Mouse (Mus musculus) adrenal gland, postnatal 4 days (tissue): ENCODE data around the gene Nrp2. TPM values are rescaled to one million over a fixed set of nuclear protein-coding genes. Genes with fewer than 3 reads are reported as not detected.

Experiments used
- DNase-seq, 2 experiments: peaks; one replicate each; pipeline ENCODE4 v3.0.0; 2021 to 2022; ENCODE audit warnings: low spot score in 2 of 2, mixed read lengths in 2 of 2
- total RNA-seq, 2 experiments: library from RNA; stranded (reverse); gene quantifications; 2 replicates each; pipeline ENCODE4 v1.2.3; 2021

Nrp2 gene
- total RNA-seq, 2 experiments from 2014 or later, result 42.5 to 51.6 TPM

DNA sequence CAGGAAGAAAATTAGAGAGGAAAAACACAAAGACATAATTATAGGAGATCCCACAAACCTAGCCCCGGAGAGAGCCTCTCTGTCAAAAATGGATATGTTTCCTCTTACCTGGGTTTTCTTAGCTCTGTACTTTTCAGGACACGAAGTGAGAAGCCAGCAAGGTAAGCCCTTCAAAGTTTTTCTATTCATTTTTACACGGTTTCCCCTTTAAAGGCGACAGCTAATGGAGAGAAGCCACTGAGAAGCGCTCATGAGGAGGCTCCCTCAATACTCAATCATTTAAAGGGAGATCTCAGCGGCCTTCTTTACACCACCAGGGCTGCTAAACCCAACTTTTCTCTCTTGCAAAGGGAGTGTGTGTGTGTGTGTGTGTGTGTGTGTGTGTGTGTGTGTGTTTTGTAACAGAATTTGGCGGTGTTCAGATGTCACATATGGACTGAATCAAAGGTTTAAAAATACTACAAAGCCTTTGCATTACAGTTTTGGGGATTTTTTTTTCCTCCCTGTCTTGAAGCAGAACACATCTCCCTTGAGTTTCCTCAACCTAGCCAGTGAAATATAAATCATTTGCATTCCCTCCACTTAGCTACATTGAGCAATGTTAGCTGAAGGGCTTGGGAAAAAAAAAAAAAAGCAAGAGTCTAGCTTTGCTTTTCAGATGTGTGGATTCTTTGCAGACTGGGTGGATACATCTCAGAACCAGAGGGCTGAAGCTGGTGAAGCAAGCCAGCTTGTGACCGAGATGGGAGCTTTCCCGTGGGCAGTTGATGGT is 1.2 kb downstream of the Nrp2 start:
- DNase-seq, result no peak

GRCm38 (mm10) chr1:62704889-62705516 is 1.9 kb downstream of the Nrp2 start:
- DNase-seq, result no peak

DNA sequence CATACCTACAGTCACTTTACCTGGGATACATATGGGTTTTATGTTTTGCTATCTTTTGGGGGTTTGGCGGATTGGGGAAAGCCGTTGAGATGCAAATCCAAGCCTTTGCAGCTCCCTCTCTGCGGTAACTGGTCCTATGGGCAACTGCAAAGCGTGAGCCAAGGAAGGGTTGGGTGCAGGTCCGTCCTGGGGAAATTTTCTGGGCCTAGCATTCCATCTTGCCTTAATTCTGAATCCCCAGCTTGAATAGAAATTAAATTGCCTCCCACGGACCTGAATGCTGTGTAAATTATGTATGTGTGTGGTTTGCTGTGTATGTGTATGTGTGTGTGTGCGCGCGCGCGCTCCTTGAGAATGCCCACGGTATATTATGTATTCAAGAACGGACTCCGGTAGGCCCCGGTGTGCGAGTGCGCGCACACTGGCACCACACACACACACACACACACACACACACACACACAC is 2.5 kb downstream of the Nrp2 start:
- no peak for DNase-seq

DNA sequence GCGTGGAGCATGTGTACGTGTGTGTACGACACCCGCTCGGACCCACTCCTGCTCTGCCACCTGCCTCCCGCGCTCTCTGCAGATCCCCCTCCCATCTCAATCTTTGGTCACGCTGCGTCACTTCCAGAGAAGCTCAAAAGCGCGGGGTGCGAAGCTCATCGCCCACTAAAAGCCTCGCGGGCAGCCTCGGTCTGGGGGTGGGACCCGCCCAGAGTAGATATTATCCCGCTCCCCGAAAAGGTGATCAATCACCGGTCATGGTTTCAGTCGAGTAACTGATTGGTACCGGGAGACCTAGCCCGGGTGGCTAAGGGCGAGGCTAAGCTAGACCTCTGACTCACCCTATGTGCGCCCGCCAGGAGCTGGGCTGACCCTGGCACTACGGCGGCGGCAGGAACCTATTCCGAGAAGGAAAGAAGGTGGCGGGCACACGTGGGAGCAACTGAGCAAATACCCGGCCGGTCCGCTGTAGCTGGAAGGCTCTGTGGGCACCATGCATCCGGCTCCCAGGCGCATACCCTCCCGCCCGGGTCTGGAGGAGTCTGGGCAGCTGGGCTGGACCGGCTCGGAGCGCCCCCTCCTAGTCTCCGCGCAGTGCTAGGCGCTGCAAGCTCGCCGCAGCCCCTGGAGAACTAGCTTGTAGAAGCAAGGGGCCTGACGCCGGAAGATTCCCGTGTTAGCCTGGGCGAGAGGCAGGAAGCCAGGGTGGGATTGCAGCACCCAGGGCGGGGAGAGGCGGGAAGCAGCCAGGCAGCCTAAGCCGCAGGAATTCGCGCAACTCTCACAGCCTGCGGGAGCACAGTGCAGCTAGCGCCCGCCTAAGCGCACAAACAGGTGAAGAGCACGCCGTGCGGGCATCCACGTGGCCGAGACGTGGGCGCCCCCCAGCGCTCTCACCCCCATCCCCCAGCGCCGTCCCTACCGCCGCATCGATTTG is 3.3 kb downstream of the Nrp2 start:
- DNase-seq, result no peak

DNA sequence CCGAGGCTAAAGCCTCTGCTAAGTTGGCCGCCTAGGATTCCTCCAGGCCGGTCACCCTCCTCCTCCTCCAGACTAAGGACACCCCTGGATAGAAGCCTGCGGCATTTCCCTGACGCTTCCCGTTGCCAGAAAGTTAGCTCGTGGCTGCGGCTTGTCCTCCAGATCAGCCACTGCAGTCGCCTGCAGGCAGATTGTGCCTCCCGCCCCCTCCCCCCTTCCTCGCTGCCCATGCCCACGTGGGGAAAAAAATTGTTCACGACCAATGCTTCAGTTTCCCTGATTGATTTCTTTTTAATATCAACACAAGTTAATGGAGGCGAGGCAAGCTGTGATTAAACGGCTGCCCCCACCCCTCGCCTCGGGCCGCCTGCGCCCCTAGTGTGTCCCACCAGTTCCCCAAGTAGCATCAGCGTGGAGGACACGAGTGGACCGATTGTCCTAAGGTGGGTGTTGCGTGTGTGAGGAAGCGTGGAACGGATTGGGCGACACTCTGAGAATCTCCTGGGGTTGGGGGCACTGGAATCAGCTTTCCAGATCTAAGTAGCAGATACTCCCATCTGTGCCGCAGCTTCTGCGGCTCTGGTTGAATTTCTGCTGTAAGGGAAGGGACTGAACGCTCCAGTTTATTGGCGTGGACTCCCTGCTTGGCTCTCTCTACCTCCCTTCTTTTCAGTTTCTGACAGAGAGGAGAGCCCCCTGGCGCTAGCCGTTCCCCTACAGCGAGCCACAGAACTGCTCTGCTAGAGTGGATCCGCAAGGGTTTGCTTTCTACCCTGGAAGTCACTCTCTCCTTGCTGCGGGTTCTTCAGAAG is 4.2 kb downstream of the Nrp2 start:
- DNase-seq, result no peak

DNA sequence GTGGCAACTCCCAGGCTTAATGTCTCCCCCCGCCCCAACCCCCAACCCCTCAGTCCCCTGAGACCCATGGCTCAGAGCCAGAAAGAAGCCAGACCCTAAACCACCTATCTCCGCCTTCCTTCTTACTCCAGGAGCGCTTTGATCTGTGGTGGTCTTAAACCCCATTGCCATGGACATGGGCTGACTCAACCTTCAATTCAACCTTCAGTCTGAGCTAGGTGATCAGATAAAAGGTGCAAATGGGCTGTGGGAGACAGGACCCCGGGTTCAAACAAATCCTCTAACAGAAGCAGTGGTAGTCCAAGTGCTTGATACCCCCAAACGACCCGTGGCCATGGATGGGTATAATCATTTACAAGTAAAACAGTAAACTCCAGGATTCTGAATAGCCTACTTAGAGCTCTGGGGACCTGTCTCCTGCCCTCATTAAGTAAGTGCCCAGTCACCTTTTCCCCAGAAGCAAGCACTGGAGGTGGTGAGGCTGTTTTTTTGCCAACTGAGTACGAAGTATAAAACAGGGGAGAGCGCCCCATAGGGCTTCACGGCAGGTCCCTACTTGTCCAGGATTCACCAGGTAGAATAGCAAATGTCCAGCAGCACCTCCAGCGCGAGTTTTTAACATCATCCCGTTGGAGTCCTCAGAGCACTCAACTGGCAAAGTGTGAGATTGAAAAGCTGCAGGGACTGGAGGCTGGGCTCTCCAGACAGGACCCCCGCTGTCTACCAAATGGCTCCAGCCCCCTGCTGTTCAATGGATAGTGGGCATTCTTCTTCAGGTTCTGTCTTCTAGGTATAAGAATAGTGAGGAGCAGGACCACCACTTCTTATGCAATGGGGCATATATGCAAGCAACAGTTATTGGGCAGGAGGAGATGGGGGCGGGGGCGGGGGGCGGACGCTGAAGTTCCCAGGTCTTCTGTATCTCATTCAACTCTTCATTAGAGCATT is 5.1 kb downstream of the Nrp2 start:
- no peak for DNase-seq

DNA sequence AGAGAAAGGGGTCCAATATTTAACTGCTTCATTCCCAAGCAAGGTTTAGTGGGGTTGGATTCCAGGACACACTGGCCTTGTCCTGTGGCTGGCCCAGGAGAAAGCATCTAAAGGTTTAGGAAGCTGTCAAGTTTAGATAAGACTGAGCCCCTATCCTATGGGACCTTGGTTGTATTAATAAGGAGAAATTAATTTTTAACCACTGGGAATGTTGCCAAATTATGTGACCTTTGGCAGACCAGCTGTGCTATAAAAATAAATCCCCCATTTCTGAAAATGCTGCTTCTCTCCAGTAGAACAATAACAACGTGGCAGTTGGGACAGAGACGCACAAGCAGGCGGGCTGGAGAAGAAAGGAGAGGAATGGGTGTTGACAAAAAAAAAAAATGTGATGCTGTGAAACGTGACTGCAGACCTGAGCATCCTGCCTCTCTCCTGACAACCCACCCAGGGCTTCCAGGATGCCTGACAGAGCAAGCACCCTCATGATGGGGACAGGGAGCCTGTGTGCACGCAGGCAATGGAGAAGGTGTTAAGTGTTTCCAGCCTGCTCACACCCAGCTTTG is 6.8 kb downstream of the Nrp2 start:
- no peak for DNase-seq

GRCm38 (mm10) chr1:62713021-62713676 is 10.1 kb downstream of the Nrp2 start:
- no peak for DNase-seq

DNA sequence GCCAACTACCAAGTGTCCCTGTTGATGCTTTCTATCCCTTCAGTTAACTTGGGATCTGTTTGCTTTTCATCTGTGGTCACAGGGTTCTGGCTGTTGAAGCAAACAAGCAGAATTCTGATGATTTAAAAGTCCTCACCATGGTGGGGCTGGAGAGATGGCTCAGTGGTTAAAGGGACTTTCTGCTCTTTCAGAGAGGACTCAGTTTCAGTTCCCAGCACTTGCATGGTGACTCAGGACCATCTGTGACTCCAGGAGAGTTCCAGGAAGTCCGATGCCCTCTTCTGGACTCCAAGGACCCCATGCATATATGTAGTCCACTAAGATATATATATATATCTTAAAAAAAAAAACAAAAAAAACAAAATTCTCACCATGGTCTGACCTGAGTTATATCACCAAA is 11.9 kb downstream of the Nrp2 start:
- no peak for DNase-seq

DNA sequence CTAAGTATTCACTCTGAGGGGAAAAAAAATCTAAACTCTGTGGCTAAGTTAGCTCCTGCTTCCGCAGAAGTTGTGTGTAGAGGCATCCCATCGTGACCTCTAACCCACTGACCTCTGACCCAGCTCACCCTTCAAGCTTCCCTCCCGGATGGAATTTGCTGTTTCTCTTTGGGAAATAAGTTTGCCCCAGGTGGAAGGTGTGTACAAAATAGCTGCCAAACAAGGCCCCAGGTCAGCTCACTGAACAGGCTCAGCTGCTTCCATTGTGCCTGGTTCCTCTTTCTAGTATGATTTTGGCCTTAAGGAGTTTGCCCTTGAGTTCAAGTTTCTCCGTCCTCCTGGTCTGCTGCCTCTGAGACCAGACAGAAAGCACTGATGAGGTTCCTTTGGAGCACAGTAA is 12.6 kb downstream of the Nrp2 start:
- no peak for DNase-seq

DNA sequence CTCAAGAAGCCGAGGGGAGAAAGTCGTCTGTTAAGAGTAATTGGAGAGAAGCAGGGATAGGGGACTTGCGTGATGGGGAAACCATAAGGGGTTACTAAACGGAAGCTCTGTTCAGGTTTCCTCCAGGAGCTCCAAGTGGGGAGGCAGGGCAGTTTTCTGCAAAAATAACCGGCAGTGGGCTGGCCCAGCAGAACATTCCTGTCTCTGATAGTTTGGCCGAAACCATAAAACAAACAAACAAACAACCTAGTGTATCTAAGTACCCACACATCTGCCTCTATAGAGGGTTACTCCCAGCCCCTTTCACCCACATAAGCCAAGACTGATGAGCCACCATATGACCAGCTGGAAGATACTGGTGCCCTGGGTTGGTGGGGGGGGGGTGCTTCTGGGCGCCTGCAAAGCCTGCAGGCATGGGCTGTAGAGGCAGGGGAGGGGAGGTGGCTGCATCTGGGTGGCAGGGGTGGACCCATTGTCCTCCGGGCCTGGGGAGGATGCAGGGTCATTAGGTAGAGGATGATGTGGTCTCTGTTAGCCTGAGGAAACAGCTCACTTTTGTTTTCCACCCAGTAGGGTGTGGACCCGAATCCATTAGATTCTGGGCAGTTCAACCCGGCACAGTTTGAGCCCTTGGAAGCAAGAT is 13.9 kb downstream of the Nrp2 start:
- no peak for DNase-seq

DNA sequence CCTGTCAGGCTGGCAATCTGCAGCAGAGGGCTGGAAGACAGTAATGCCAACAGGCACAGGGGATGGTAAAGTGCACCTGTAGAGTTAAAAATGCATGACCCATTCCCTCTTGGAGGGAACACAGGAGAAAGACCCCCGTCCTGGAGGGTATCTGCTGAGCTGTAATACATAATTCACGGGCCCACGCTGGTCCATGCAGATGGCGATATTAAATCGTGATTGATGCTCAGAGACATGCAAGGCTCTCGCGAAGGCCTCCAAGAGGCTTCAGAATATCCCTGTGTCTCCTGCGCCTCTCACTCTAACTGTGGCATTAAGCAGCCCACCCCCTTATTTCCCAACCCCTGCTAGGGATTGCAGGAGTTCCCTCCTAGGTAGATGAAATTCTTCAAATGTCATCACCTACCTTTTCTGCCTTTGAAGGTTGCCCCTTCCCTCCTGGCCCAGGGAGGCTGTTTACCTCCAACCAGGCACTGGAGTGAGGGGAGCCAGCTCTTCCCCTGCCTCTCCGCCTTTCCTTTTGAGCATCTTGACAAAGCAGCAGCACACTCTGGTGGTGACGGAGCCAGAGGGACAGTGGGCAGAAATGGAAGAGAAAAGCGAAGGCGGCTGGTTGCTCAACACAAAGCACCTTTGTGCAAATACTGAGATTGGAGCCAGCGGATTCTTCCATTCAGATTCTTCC is 14.6 kb downstream of the Nrp2 start:
- no peak for DNase-seq

GRCm38 (mm10) chr1:62718237-62718571 is 15.1 kb downstream of the Nrp2 start:
- DNase-seq, result no peak

GRCm38 (mm10) chr1:62718750-62719149 is 15.7 kb downstream of the Nrp2 start:
- DNase-seq, result no peak

DNA sequence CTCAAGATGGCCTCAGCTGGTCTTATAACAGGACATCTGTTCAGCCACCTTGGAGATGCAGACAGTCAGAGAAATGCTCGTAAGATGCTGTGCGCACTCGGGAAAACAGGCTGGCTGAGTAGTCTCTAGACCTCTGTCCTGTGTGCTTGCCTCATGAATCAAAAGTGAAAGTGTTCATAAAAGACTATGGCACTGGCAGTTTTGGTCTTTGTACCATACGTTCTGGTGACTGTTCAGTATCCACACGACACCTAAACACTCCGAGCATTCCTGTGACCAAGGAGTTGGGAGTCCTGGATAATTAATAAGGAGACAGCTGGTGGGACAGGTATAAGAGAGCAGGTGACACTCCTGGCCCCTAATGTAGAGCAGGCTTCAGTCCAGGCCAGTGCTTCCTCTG is 16.7 kb downstream of the Nrp2 start:
- no peak for DNase-seq

DNA sequence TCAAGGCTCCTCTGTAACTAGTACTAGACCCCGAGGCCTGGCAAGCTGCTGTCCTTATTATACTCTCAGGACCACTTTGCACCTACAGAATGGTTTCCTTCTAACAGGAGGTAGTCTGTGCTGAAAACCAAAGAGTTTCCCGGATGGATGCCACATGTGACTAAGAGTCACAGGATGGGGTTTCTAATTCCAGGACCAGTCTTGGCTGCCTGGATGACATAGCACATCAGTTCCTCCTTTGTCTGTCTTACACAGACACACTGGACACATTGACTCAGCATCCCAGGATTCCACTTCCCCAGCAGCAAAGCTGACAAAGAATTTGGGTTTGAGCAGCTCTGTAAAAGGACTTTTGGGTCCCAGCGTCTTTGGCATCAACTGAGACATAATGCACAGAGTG is 17.1 kb downstream of the Nrp2 start:
- no peak for DNase-seq

DNA sequence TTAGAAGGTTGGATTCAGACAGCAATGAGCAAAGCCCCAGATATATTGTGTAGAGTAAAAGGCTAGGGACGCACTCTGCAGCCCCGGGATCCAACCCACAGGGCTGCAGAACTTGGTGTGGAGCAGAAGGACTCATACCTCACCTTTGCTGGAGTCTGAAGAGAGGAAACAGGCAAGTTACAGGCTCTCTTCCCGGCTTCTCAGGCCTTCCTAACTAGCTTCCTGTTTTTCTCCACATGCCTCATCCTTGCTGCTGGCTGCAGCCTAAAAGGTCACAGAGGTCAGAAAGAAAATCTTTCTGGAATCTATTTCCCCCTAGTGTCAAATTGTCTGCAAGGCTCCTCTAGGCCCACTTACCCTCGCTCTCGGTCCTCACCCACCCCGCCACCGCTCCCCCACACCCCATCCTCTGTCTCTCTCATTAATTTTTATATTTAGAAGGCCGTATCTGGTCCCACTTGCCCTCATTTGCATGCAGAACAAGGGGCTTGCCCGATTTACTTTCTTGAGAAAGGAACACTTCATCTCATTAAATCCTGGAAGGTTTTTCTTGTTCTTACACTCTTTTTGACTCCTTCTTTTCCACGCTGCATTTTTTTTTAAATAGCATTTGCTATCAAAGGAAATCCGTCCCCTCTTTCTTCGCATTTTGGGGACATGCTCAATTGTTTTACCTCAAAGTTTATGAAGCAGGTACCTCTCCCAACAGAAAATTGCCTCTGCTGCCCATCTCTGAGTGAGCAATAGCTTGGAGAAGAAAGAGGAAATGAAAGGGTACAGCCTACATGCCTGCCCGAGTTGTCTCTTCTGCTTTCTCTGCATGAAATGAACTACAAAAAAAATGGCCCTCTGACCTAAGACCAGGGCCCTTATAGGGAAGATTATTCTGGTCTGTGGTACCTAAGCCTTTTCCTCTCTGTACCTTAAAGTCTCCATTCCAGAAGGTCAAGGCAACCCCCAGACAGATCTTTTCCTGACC is 17.9 kb downstream of the Nrp2 start:
- no peak for DNase-seq
